Mouse (Mus musculus) neutrophil, adult 5-6 weeks (primary cell): Measurements from ENCODE around the gene Cit. TPM values are rescaled to one million over a fixed set of nuclear protein-coding genes. Genes with fewer than 3 reads are reported as not detected.
A peak's percentile ranks its signal among the peaks of the same experiment; 100 is the strongest.

Experiments
- ATAC-seq: fragments of 151-379, 151-347 bp; 2 replicates; pipeline ENCODE4 v1.8.0; 2017; ENCODE audit warnings: mild to moderate bottlenecking, moderate TSS enrichment; ENCODE audit not compliant: insufficient number of reproducible peaks, poor library complexity, low FRiP score, severe bottlenecking; ENCODE audit errors: extremely low read depth
- total RNA-seq: library from RNA; stranded (forward); fragments of 200-1000 nt; gene quantifications from 2 replicates; pipeline ENCODE4 v1.2.3, GENCODE M21; 2017

The Cit gene
- total RNA-seq, 1 experiment from 2014 or later = 2.0 TPM

DNA sequence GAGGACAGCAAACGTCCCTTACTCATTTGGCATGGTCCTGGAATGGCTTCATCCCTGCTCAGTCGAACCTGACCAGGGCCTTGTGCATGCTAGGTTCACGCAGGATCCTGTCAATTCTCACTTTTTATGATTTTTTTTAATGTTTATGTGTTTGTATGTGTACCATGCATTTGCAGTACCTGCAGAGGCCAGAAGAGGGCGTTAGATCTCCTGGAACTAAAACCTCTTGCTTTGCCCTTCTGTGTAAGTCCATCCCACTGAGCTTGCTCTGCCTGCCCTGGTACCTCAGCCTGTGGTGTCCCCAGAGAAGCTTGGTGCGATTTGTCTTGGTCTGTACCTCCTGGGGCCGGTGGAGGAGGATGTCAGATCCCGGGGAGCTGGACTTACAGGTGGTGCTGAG, 105.9 kb downstream of the Cit start:
- ATAC-seq = no peak

GRCm38 (mm10) chr5:115953173-115953572, 108.1 kb downstream of the Cit start:
- ATAC-seq = no peak

DNA sequence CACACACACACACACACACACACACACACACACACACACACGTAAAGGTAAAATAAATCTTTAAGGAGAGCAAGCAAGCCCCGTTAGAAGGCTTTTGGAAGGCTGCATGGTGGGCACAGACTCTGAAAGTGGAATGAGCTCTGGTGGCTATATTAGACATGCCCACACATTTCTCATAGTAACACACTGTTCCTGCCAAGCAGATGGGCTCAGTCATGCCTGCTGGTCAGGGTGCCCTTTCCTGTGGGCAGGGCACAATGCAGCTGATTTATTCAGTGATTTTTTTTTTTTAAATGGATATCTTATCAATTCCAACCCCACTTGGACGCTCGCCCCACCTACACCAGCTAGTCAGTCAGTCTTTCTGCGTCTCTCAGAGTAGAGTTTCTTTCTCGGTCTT, 109.0 kb downstream of the Cit start:
- ATAC-seq = no peak

DNA sequence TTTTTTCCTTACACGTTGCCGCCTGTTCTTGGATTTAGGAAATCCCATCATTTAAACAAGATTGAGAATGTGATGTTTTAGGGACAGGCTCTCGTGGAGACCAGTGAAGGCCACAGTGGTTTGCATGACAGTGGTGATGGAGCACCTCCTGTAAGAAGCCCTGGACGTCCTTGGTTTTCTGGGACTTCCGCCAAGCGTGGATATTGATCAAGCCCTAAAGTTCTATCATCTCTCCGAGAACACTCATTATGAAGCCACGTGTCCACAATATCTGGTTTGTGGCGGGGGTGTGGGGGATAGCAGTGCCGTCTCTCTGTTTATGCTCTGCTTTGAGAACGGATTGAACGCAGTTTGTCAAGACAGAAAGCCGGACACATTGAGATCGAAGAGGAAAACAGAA, 109.5 kb downstream of the Cit start:
- ATAC-seq = no peak

GRCm38 (mm10) chr5:115955131-115955530, 110.1 kb downstream of the Cit start:
- no peak for ATAC-seq

GRCm38 (mm10) chr5:115956048-115956447, 111.0 kb downstream of the Cit start:
- ATAC-seq = no peak

- no peak for ATAC-seq
Measured at GRCm38 (mm10) chr5:115957177-115957576, 112.1 kb downstream of the Cit start.

DNA sequence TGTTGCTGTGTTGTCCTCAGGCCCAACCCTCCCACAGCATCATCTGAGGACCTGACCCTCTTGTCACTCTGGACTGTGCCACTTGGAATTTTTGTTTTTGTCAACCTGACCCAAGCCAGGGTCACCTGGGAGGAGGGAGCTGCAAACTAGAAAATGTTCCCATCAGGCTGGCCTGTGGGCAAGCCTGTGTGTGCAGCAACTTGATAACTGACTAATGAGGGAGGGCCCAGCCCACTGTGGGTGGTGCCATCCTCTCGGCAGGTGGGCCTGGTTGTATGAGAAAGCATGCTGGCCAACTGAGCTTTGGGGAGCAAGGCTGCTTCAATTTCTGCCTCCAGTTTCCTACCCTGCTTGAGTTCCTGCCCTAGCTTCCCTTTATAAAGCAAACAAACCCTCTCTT, 113.3 kb downstream of the Cit start:
- ATAC-seq = no peak

DNA sequence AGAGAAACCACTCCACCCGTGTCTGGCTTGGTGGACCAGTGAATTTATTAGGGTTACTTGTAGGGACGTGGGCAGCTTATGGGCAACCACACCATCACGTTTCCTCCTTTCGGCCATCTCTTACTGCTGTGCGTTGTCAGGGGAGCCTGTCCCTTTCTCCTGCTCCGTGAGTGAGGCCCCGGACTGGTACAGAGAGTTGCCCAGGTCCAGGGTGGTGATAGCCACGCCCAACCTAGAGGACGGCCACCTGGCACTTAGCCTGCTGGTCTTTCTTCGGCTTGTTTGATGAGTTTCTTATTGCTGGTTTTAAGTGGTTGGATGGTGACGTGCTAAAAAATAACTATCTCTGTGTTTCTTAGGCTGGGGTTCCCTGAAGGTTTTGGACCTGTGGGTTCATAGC, 113.7 kb downstream of the Cit start:
- ATAC-seq = no peak

GRCm38 (mm10) chr5:115961809-115962208, 116.7 kb downstream of the Cit start:
- no peak for ATAC-seq

GRCm38 (mm10) chr5:115971236-115971635, 126.2 kb downstream of the Cit start:
- no peak for ATAC-seq

- ATAC-seq = no peak
Measured at GRCm38 (mm10) chr5:115975672-115976071, 130.6 kb downstream of the Cit start.

DNA sequence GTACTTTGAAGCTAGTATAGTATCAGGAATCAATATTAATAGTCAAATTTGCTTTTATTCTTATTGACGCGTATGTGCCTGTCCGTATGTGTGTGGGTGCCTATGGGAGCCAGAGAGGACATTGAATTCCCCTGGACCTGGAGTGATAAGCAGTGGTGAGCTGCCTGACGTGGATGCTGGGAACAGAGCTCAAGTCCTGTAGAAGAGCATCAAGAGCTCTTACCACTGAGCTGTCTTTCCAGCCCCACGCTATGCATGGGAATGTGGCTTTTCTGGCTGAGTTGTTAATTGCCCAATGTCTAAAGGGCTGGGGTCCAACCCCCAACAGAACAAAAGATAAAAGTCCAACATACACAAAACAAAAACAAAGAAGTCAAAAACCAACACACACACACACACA, 131.4 kb downstream of the Cit start:
- ATAC-seq = no peak

DNA sequence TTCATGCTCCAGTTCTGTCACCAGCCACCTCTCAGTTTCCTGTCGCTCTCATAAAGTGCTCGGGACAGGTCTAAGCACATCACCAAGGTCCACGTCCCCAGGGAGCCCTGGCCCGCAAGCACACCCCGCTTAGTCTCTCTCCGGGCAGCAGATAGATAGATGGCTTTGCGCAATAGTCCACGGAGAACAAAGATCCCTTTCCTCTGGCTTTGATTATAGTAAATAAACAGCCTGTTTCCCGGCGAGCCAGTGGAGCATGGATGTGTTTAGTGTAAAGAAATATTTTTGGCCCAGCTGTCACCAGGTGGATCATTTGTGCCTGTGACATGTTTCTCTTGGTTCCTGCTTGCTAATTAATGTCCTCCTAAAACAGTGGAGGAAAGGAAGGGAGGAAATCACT, 132.2 kb downstream of the Cit start:
- ATAC-seq = no peak

GRCm38 (mm10) chr5:115977757-115978156, 132.7 kb downstream of the Cit start:
- peak; percentile 72 for ATAC-seq

- ATAC-seq = no peak
Measured at GRCm38 (mm10) chr5:115978255-115978654, 133.2 kb downstream of the Cit start.

GRCm38 (mm10) chr5:115979134-115979696, 134.1 kb downstream of the Cit start:
- ATAC-seq = no peak

- no peak for ATAC-seq
Measured at GRCm38 (mm10) chr5:115980537-115980936, 135.5 kb downstream of the Cit start.

DNA sequence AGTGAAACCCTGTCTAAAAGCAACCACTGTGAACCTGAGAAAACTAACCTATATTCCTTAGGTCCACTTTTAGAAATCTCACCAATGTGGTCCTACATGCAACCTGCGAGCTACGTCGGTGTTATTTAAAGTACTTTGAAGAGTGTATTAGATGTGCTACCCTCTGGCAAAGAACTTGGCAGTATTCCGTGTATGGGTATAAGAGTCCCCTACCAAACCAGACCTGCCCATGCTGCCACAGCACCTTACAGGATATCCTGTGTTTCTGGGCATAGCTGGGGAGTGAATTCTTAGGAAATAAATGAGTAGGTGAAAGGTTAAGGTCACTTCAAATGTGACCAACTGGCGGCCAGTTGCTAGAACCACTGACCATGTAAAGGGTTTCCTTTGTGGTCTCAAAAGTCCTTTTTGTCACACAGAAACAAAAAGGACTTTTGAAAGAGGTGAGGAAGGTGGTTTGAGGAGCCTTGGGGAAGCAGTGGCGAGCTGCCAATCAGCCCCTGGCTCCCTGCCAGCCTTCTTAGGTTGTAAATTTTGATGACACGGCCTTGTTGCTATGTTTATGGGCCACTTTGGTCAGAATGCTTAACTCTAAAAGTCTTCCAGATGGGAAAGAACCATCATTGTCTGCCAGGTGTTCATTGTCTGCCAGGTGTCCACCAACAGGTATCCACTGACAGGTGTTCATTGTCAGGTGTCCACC, 137.7 kb downstream of the Cit start:
- ATAC-seq = no peak

GRCm38 (mm10) chr5:115984392-115984791, 139.3 kb downstream of the Cit start:
- ATAC-seq = no peak

DNA sequence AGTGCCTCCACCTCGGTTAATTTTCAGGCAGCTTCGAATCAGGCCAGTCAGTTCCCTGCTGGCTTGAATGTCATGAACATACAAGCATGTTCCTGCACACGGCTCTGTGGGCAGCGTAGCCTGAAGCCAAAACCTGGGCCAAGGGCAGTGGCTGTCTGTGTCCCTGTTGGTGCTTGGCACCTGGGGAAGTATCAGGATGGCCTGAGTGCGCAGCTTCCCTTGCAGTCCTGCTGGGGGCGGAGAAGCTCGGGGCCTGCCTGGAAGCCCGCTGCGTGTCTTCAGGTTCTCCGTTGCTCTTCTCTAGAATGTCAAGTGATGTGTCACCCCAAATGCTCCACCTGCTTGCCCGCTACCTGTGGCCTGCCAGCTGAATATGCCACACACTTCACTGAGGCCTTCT, 140.0 kb downstream of the Cit start:
- ATAC-seq = no peak
